Mouse (Mus musculus): Measurements from ENCODE around the gene Mctp2. TPM values are rescaled to one million over a fixed set of nuclear protein-coding genes. Genes with fewer than 3 reads are reported as not detected.
"Not testable (repeated sequence)": the region's sequence is repeated elsewhere in the genome, so short reads cannot be mapped to it uniquely, and the experiment has no call there.

Gene Mctp2
- polyA plus RNA-seq, 1 experiment, result 0.34 TPM

GRCm38 (mm10) chr7:72278412-72278811, 28.0 kb downstream of the Mctp2 start:
- 84% methylated on average over 2 of the region's 2 CpGs for WGBS
- no peak overlapping the region for H3K4me3 ChIP-seq (ENCODE audit: low read depth, low read length)
- H3K27me3 ChIP-seq (ENCODE audit: control insufficient read depth, insufficient read depth, low read length), result no peaks in the 10 kb centered on the region
- H3K4me1 ChIP-seq (ENCODE audit: control insufficient read depth, insufficient read depth, insufficient read length, low read length), result peaks cover 3% of the 10 kb centered on the region; the same call in 1 of the 2 replicates
- no peaks in the 10 kb centered on the region for H3K36me3 ChIP-seq (ENCODE audit: control insufficient read depth, insufficient read depth, low read length)
- TF ChIP-seq POLR2A (IDR thresholded peaks at IDR 0.05; ENCODE audit: low read depth, low read length) (no peak), CTCF (IDR thresholded peaks at IDR 0.05; ENCODE audit: extremely low read depth, insufficient read length, insufficient replicate concordance, low read depth, low read length) (no peak)
- H3K27ac ChIP-seq (ENCODE audit: insufficient read depth, low read depth, low read length), result no peak overlapping the region

GRCm38 (mm10) chr7:72275513-72275912, 30.9 kb downstream of the Mctp2 start:
- no peak overlapping the region for H3K27ac ChIP-seq (ENCODE audit: insufficient read depth, low read depth, low read length)
- WGBS, result 84% methylated on average over 5 of the region's 5 CpGs
- TF ChIP-seq POLR2A (IDR thresholded peaks at IDR 0.05; ENCODE audit: low read depth, low read length) (no peak), CTCF (IDR thresholded peaks at IDR 0.05; ENCODE audit: extremely low read depth, insufficient read length, insufficient replicate concordance, low read depth, low read length) (no peak)
- no peak overlapping the region for H3K4me3 ChIP-seq (ENCODE audit: low read depth, low read length)
- no peaks in the 10 kb centered on the region for H3K4me1 ChIP-seq (ENCODE audit: control insufficient read depth, insufficient read depth, insufficient read length, low read length)
- no peaks in the 10 kb centered on the region for H3K27me3 ChIP-seq (ENCODE audit: control insufficient read depth, insufficient read depth, low read length)
- no peaks in the 10 kb centered on the region for H3K36me3 ChIP-seq (ENCODE audit: control insufficient read depth, insufficient read depth, low read length)

- Histone ChIP-seq H3K36me3 (ENCODE audit: control insufficient read depth, insufficient read depth, low read length) (no peaks in the 10 kb centered on the region), H3K4me1 (ENCODE audit: control insufficient read depth, insufficient read depth, insufficient read length, low read length) (no peaks in the 10 kb centered on the region), H3K27me3 (ENCODE audit: control insufficient read depth, insufficient read depth, low read length) (no peaks in the 10 kb centered on the region), H3K27ac (ENCODE audit: insufficient read depth, low read depth, low read length) (no peak overlapping the region), H3K4me3 (ENCODE audit: low read depth, low read length) (no peak overlapping the region)
- WGBS, result 72% methylated on average over 6 of the region's 6 CpGs
- TF ChIP-seq POLR2A (IDR thresholded peaks at IDR 0.05; ENCODE audit: low read depth, low read length), result no peak
- TF ChIP-seq CTCF (IDR thresholded peaks at IDR 0.05; ENCODE audit: extremely low read depth, insufficient read length, insufficient replicate concordance, low read depth, low read length), result no peak
Measured at GRCm38 (mm10) chr7:72271546-72271945, 34.9 kb downstream of the Mctp2 start.

GRCm38 (mm10) chr7:72269994-72270393, 36.4 kb downstream of the Mctp2 start:
- 66% methylated on average over 6 of the region's 6 CpGs for WGBS
- Histone ChIP-seq H3K4me1 (ENCODE audit: control insufficient read depth, insufficient read depth, insufficient read length, low read length) (no peaks in the 10 kb centered on the region), H3K36me3 (ENCODE audit: control insufficient read depth, insufficient read depth, low read length) (no peaks in the 10 kb centered on the region), H3K27ac (ENCODE audit: insufficient read depth, low read depth, low read length) (no peak overlapping the region), H3K4me3 (ENCODE audit: low read depth, low read length) (no peak overlapping the region), H3K27me3 (ENCODE audit: control insufficient read depth, insufficient read depth, low read length) (no peaks in the 10 kb centered on the region)
- TF ChIP-seq CTCF (IDR thresholded peaks at IDR 0.05; ENCODE audit: extremely low read depth, insufficient read length, insufficient replicate concordance, low read depth, low read length), result no peak
- TF ChIP-seq POLR2A (IDR thresholded peaks at IDR 0.05; ENCODE audit: low read depth, low read length), result no peak

GRCm38 (mm10) chr7:72260766-72261655, 45.4 kb downstream of the Mctp2 start:
- 78% methylated on average over 8 of the region's 8 CpGs for WGBS
- H3K4me1 ChIP-seq (ENCODE audit: control insufficient read depth, insufficient read depth, insufficient read length, low read length), result no peaks in the 10 kb centered on the region
- H3K36me3 ChIP-seq (ENCODE audit: control insufficient read depth, insufficient read depth, low read length), result peaks cover 2% of the 10 kb centered on the region; the same call in 1 of the 2 replicates
- no peak overlapping the region for H3K27ac ChIP-seq (ENCODE audit: insufficient read depth, low read depth, low read length)
- H3K27me3 ChIP-seq (ENCODE audit: control insufficient read depth, insufficient read depth, low read length), result no peaks in the 10 kb centered on the region
- no peak overlapping the region for H3K4me3 ChIP-seq (ENCODE audit: low read depth, low read length)
- TF ChIP-seq POLR2A (IDR thresholded peaks at IDR 0.05; ENCODE audit: low read depth, low read length) (no peak), CTCF (IDR thresholded peaks at IDR 0.05; ENCODE audit: extremely low read depth, insufficient read length, insufficient replicate concordance, low read depth, low read length) (no peak)

- Histone ChIP-seq H3K4me1 (ENCODE audit: control insufficient read depth, insufficient read depth, insufficient read length, low read length) (no peaks in the 10 kb centered on the region), H3K27me3 (ENCODE audit: control insufficient read depth, insufficient read depth, low read length) (no peaks in the 10 kb centered on the region), H3K36me3 (ENCODE audit: control insufficient read depth, insufficient read depth, low read length) (peaks cover 2% of the 10 kb centered on the region; the same call in 1 of the 2 replicates), H3K27ac (ENCODE audit: insufficient read depth, low read depth, low read length) (no peak overlapping the region), H3K4me3 (ENCODE audit: low read depth, low read length) (no peak overlapping the region)
- TF ChIP-seq CTCF (IDR thresholded peaks at IDR 0.05; ENCODE audit: extremely low read depth, insufficient read length, insufficient replicate concordance, low read depth, low read length) (no peak), POLR2A (IDR thresholded peaks at IDR 0.05; ENCODE audit: low read depth, low read length) (no peak)
- WGBS, result 87% methylated on average over 10 of the region's 10 CpGs
Measured at GRCm38 (mm10) chr7:72259045-72259444, 47.4 kb downstream of the Mctp2 start.

GRCm38 (mm10) chr7:72250326-72250725, 56.1 kb downstream of the Mctp2 start:
- not testable (repeated sequence) for H3K36me3 ChIP-seq (ENCODE audit: control insufficient read depth, insufficient read depth, low read length); H3K27me3 ChIP-seq (ENCODE audit: control insufficient read depth, insufficient read depth, low read length); H3K27ac ChIP-seq (ENCODE audit: insufficient read depth, low read depth, low read length); H3K4me3 ChIP-seq (ENCODE audit: low read depth, low read length); H3K4me1 ChIP-seq (ENCODE audit: control insufficient read depth, insufficient read depth, insufficient read length, low read length)
- WGBS, result 95% methylated on average over 9 of the region's 9 CpGs
